Mouse (Mus musculus) olfactory bulb, adult 2 months (tissue): Measurements from ENCODE around the gene Thsd4.

Experiments
- CTCF ChIP-seq: fragments of 200-500 bp; IDR thresholded peaks from 2 replicates; pipeline ENCODE4 v1.5.1; 2012; ENCODE audit warnings: low read depth, mild to moderate bottlenecking, low read length, moderate library complexity; ENCODE audit not compliant: insufficient read depth
- POLR2A ChIP-seq: fragments of 200-500 bp; IDR thresholded peaks from 2 replicates; pipeline ENCODE4 v1.6.1; 2012; ENCODE audit warnings: mild to moderate bottlenecking, low read depth, low read length, moderate library complexity; ENCODE audit not compliant: insufficient read depth

DNA sequence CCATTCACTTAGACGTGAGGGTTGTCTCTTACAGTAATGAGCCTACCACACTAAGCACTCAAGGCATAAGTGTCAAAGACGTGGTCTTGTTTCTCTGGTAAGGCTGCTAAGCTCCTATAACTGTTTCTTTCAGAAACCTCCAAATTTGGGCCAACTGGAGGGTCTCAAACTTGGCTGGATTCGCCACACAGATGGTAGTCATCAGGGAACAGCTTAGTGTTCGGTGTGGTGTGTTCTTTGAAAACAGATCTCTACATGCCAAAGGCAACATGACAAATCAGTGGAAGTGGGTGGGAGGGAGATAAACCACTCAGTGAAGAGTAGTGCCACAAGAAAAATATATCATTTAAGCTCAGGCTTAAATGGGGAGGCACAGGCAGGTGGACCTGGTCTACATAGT, 191.9 kb downstream of the Thsd4 start:
- TF ChIP-seq POLR2A (no peak), CTCF (no peak)
